In the genomic region with DNA sequence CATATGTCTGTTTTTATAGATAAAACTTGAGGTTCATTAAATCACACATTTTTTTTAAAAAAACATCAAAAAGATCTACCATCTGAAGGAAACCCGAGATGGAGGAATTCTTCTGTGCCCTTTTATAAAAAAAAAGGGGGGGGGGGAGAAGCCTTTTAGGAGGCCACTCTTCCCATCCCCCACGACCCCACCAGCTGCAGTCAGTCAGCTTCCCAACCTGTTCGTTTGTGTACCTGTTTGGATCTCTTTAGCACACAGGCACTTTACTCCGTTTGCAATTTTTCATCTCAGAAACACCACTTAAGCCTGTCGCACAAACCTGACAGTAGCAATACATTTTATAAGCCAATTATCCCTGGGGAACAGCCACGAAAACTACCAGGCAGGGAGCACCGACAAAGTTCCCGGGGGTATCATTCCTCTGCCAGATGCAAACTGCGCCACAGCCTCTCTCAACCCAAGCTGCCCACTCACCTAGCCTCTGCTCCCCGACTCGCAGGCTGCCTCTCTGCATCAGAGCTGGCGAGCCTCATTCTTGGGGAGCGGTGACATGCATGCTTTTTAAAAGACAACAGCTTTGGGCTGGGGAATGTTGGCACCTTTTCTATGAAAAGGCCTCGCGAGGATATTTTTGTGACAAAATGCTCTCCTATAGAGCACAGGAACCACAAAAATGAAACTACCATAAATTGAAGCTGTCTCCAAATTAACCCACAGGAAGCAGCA, we compare ENCODE assay signal across 8 mouse cellular contexts. TPM values are rescaled to one million over a fixed set of nuclear protein-coding genes. Genes with fewer than 3 reads are reported as not detected.
A peak's percentile ranks its signal among the peaks of the same experiment; 100 is the strongest.
DNase-seq lines count a peak whose midpoint lies in the region; ATAC-seq and TF ChIP-seq lines count a peak whose summit lies in the region.

No protein-coding gene starts in this region.

- H3K4me1 ChIP-seq in kidney, postnatal 0 days (replicated peaks; ENCODE audit: insufficient read depth, low read length): peaks cover 31% of the 10 kb centered on the region
- peaks cover 11% of the 10 kb centered on the region for H3K4me1 ChIP-seq in hindbrain, embryonic 11.5 days (replicated peaks; ENCODE audit: control insufficient read depth, insufficient read depth, low read length)
- H3K4me1 ChIP-seq in midbrain, embryonic 14.5 days (ENCODE audit: control insufficient read depth, insufficient read depth, low read length): peaks cover 7% of the 10 kb centered on the region; the same call in 1 of the 2 replicates

- 0 out of 2 replicates have a peak, but pooled peaks cover 8% of the 10 kb centered on the region for H3K27me3 ChIP-seq in kidney, postnatal 0 days (ENCODE audit: insufficient read depth, low read length)
- peaks cover 28% of the 10 kb centered on the region for H3K27me3 ChIP-seq in hindbrain, embryonic 11.5 days (ENCODE audit: control insufficient read depth, insufficient read depth, low read length)
- H3K27me3 ChIP-seq in midbrain, embryonic 14.5 days (ENCODE audit: control insufficient read depth, insufficient read depth, low read length): peaks cover 19% of the 10 kb centered on the region

- no peak overlapping the region; the same call in 1 of the 2 replicates for H3K9ac ChIP-seq in kidney, postnatal 0 days (ENCODE audit: low read depth, low read length)
- H3K9ac ChIP-seq in hindbrain, embryonic 11.5 days (ENCODE audit: low read depth, low read length): no peak overlapping the region
- H3K9ac ChIP-seq in midbrain, embryonic 14.5 days (replicated peaks; ENCODE audit: low read length): peak overlapping the region; percentile 79; the same call in 1 of the 2 replicates

- H3K9me3 ChIP-seq in kidney, postnatal 0 days (replicated peaks; ENCODE audit: low read length): no peaks in the 10 kb centered on the region
- no peaks in the 10 kb centered on the region for H3K9me3 ChIP-seq in hindbrain, embryonic 11.5 days (ENCODE audit: control insufficient read depth, low read length)
- no peaks in the 10 kb centered on the region for H3K9me3 ChIP-seq in midbrain, embryonic 14.5 days (ENCODE audit: control insufficient read depth, low read length)

- no peak for TF ChIP-seq CTCF in kidney, postnatal 0 days (IDR thresholded peaks at IDR 0.05; ENCODE audit: low read depth)

- H3K4me3 ChIP-seq in kidney, postnatal 0 days (replicated peaks; ENCODE audit: low read depth, low read length): peak overlapping the region; percentile 72
- peak overlapping the region; percentile 54 for H3K4me3 ChIP-seq in hindbrain, embryonic 11.5 days (ENCODE audit: low read depth, low read length)
- H3K4me3 ChIP-seq in midbrain, embryonic 14.5 days (replicated peaks; ENCODE audit: low read depth, low read length): peak overlapping the region; percentile 54

- H3K4me2 ChIP-seq in kidney, postnatal 0 days (ENCODE audit: low read length): peak overlapping the region; percentile 92
- H3K4me2 ChIP-seq in hindbrain, embryonic 11.5 days (replicated peaks; ENCODE audit: low read depth, low read length): peak overlapping the region; percentile 87; the same call in 1 of the 2 replicates
- peak overlapping the region; percentile 85 for H3K4me2 ChIP-seq in midbrain, embryonic 14.5 days (ENCODE audit: low read length)

- H3K27ac ChIP-seq in kidney, postnatal 0 days: 0 out of 2 replicates have a peak overlapping the region, but pooled peaks have one; percentile 13
- H3K27ac ChIP-seq in hindbrain, embryonic 11.5 days (ENCODE audit: low read depth, low read length): no peak overlapping the region
- no peak overlapping the region for H3K27ac ChIP-seq in midbrain, embryonic 14.5 days (replicated peaks; ENCODE audit: low read depth, low read length)

- ATAC-seq in kidney, postnatal 0 days (replicated peaks; ENCODE audit: low FRiP score, low read depth): no peak
- ATAC-seq in hindbrain, embryonic 11.5 days (ENCODE audit: low FRiP score): no peak
- no peak for ATAC-seq in midbrain, embryonic 14.5 days (ENCODE audit: low FRiP score, low TSS enrichment)

- WGBS in kidney, postnatal 0 days: 17% methylated on average over 15 of the region's 15 CpGs
- WGBS in hindbrain, embryonic 11.5 days: 25% methylated on average over 15 of the region's 15 CpGs
- WGBS in midbrain, embryonic 14.5 days: 17% methylated on average over 15 of the region's 15 CpGs

- H3K36me3 ChIP-seq in kidney, postnatal 0 days (ENCODE audit: insufficient read depth, low read length): no peaks in the 10 kb centered on the region
- no peaks in the 10 kb centered on the region for H3K36me3 ChIP-seq in hindbrain, embryonic 11.5 days (ENCODE audit: control insufficient read depth, insufficient read depth, low read length)
- H3K36me3 ChIP-seq in midbrain, embryonic 14.5 days (ENCODE audit: control insufficient read depth, insufficient read depth, low read length): no peaks in the 10 kb centered on the region

- no peak for DNase-seq in kidney, postnatal 0 days (ENCODE audit: low spot score)
- no peak for DNase-seq in kidney, postnatal 25 days
- peak; percentile 68 to 69 for DNase-seq in cerebellum, postnatal 25 days
- peak; percentile 33 for DNase-seq in hindbrain, embryonic 11.5 days (ENCODE audit: low spot score)
- DNase-seq in midbrain, embryonic 14.5 days: peak; percentile 44
- no peak for DNase-seq in gastrocnemius, adult 18-20 months (ENCODE audit: low spot score)
- DNase-seq in T-cell, adult 2 months (ENCODE audit: low spot score): no peak
- DNase-seq in kidney, postnatal 36 days: no peak

RNA-seq across cellular contexts. Expression of a gene that starts 2.1 kb away (rescaled TPM):
- 6.8 and 7.0 TPM in 2 replicates for polyA plus RNA-seq in kidney, postnatal 0 days (2015; fragmentation: Nextera tagmentation; extraction: Ambion mirVana)
- polyA plus RNA-seq in hindbrain, embryonic 11.5 days (2014; fragmentation: Nextera tagmentation; extraction: Ambion mirVana): 1.4 and 1.7 TPM in 2 replicates
- 3.8 and 5.1 TPM in 2 replicates for polyA plus RNA-seq in midbrain, embryonic 14.5 days (2014; fragmentation: Nextera tagmentation; extraction: Ambion mirVana)
- total RNA-seq in gastrocnemius, adult 18-20 months (2021): 1 to 10 TPM; 3.7 to 4.2 TPM

Comparison
In these comparisons a context has a peak if more than half of its experiments do, and no peak if none do; other contexts are left out.
1. DNase-seq: peak in cerebellum, postnatal 25 days (2 of 2), hindbrain, embryonic 11.5 days (single experiment) and midbrain, embryonic 14.5 days (single experiment); none in kidney, postnatal 0 days (single experiment), kidney, postnatal 25 days (0 of 2), gastrocnemius, adult 18-20 months (single experiment), T-cell, adult 2 months (single experiment) and kidney, postnatal 36 days (0 of 2).
2. Peak in every context shown above with its lines, with median percentiles within 50 percentile points of each other: H3K4me2 ChIP-seq and H3K4me3 ChIP-seq.